Mouse (Mus musculus): ENCODE measurements around the gene Gm21095.
"Not testable (repeated sequence)": the region's sequence is repeated elsewhere in the genome, so short reads cannot be mapped to it uniquely, and the experiment has no call there.

DNA sequence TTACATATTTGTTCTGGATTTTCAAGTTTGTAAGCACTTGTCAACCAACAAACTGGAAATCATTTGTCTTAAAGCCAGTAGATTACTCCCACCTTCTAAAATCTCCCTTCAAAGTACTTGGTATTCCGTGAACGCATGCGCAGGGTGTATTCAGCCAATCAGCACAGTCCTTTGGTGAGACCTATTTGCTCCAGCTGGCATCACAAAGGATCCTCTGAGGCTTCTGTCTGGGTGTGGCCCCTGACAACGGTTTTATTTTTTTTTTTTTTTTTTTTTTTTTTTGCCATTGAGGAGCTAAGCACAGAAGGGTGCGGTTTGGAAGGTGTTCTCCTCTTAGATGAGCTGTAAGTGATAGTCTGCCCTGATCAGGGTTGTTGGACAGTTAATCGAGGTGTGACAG lies at the start of gene Gm21095:
- not testable (repeated sequence) for TF ChIP-seq E2F4 (IDR thresholded peaks at IDR 0.05; ENCODE audit: insufficient replicate concordance, low read depth, low read length); RAD21 (IDR thresholded peaks at IDR 0.05; ENCODE audit: low read depth, low read length); NELFE (IDR thresholded peaks at IDR 0.05; ENCODE audit: low read depth, low read length)
